Mouse (Mus musculus) hindbrain, embryonic 14.5 days (tissue): ENCODE results near the gene Mmp27. TPM values are rescaled to one million over a fixed set of nuclear protein-coding genes. Genes with fewer than 3 reads are reported as not detected.

Experiments used
- ATAC-seq: fragments of 200-750 bp; cut with Nextera tagmentation; 2 replicates; pipeline ENCODE4 v1.8.0; 2017; ENCODE audit warnings: moderate number of reproducible peaks, mild to moderate bottlenecking, moderate TSS enrichment, moderate library complexity; ENCODE audit not compliant: low FRiP score
- DNase-seq: peaks from one replicate; pipeline ENCODE4 v3.0.0-alpha.2; 2015; ENCODE audit warnings: low spot score
- H3K27ac ChIP-seq: fragments of 300-500 bp; sonication (generic); 2 replicates; pipeline ENCODE4 v1.5.1; 2014; ENCODE audit warnings: mild to moderate bottlenecking, moderate library complexity
- H3K27me3 ChIP-seq: fragments of 300-500 bp; sonication (generic); 2 replicates; pipeline ENCODE4 v1.6.1; 2014; ENCODE audit warnings: mild to moderate bottlenecking, low read length, mixed read lengths; ENCODE audit not compliant: control insufficient read depth, insufficient read depth
- H3K36me3 ChIP-seq: fragments of 300-500 bp; sonication (generic); replicated peaks from 2 replicates; pipeline ENCODE4 v1.6.1; 2014; ENCODE audit not compliant: control insufficient read depth, insufficient read depth
- H3K4me1 ChIP-seq: fragments of 300-500 bp; sonication (generic); replicated peaks from 2 replicates; pipeline ENCODE4 v1.6.1; 2014; ENCODE audit warnings: antibody characterized with exemption, low read length, mixed read lengths; ENCODE audit not compliant: control insufficient read depth, insufficient read depth
- H3K4me2 ChIP-seq: fragments of 300-500 bp; sonication (generic); replicated peaks from 2 replicates; pipeline ENCODE4 v1.6.1; 2014; ENCODE audit warnings: mild to moderate bottlenecking, moderate library complexity
- H3K4me3 ChIP-seq: fragments of 300-500 bp; sonication (generic); replicated peaks from 2 replicates; pipeline ENCODE4 v1.5.1; 2014; ENCODE audit warnings: mild to moderate bottlenecking, low read length
- H3K9ac ChIP-seq: fragments of 300-500 bp; sonication (generic); 2 replicates; pipeline ENCODE4 v1.6.1; 2014
- H3K9me3 ChIP-seq: fragments of 300-500 bp; sonication (generic); 2 replicates; pipeline ENCODE4 v1.6.1; 2016; ENCODE audit warnings: low read length; ENCODE audit not compliant: control insufficient read depth
- WGBS: fragments of 180-500 bp; shearing (Covaris S2); extraction: QIAGEN DNeasy Blood & Tissue Kit; methylation state at CpG from one replicate; pipeline ENCODE4 v1.1.7; 2014; 5-methylcytosine and 5-hydroxymethylcytosine counted together
- polyA plus RNA-seq: library from polyadenylated mRNA; unstranded; fragments of >200 nt; fragmentation: Nextera tagmentation; extraction: Ambion mirVana; gene quantifications from 2 replicates; pipeline ENCODE4 v1.2.1, GENCODE M21; 2014

Gene Mmp27
- polyA plus RNA-seq, 1 experiment from 2014 or later: not detected

DNA sequence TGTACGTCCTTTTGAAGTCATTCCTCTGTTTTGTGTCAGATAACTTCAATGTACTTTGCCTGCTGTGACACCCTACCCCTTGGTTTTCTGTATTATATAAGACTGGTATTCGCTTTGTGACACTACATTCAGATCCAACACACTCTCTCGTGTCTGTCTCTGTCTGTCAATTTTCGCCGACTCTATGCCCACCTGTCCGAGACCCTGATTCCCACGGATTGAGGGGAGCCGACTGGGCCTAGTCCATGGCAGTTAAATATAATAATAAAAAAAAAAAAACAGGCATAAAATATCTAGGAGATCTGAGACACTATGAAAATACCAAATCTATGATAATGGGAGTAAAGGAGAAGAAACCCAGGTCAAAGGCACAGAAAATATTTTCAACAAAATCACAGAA lies 18.9 kb downstream of the Mmp27 start:
- Histone ChIP-seq H3K4me2 (no peak overlapping the region), H3K4me3 (no peak overlapping the region), H3K27ac (no peak overlapping the region), H3K27me3 (no peaks in the 10 kb centered on the region), H3K9me3 (no peaks in the 10 kb centered on the region), H3K36me3 (no peaks in the 10 kb centered on the region), H3K4me1 (no peaks in the 10 kb centered on the region), H3K9ac (no peak overlapping the region)
- no peak for ATAC-seq
- 85% methylated on average over 8 of the region's 8 CpGs for WGBS
- no peak for DNase-seq

- Histone ChIP-seq H3K9me3 (no peaks in the 10 kb centered on the region), H3K4me1 (no peaks in the 10 kb centered on the region), H3K4me2 (no peak overlapping the region), H3K9ac (no peak overlapping the region), H3K4me3 (no peak overlapping the region), H3K36me3 (no peaks in the 10 kb centered on the region), H3K27ac (no peak overlapping the region), H3K27me3 (no peaks in the 10 kb centered on the region)
- ATAC-seq (no peak), DNase-seq (no peak)
- 94% methylated on average over 3 of the region's 3 CpGs for WGBS
Observed at GRCm38 (mm10) chr9:7593272-7593812, 22.1 kb downstream of the Mmp27 start.

DNA sequence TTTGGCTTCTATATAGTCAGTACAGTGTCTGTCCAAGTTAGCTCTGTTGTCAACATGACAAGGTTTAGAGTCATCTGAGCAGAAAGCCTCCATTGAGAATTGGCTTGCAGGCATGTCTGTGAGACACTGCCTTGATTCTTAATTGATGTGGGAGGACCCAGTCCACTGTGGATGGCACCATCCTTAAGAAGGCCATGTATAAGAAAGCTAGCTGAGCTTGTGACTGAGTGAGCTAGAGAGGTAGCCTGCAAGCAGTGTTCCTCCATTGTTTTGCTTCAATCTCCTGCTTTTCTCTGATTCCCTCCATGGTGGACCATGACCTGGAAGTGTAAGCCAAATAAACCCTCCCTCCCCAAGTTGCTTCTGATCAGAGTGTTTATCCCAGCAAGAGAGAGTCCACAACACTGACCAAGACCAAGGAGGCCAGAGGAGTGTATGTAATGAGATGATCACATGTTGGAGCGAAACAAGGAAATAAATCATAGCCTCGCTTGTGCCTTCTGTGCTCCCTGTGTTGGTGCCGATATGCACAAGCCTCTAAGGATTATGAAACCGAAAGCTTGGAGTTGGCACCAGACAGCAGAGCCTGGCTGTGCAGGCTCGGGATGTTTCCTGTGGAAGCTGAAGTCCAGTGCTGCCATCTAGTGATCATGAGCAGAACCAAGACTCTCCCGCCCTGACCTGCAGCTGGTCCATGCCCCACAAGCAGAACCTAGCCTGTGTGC lies 23.8 kb downstream of the Mmp27 start:
- peak overlapping the region; percentile 14; the same call in 1 of the 2 replicates for H3K9ac ChIP-seq
- ATAC-seq: peak; percentile 98

DNA sequence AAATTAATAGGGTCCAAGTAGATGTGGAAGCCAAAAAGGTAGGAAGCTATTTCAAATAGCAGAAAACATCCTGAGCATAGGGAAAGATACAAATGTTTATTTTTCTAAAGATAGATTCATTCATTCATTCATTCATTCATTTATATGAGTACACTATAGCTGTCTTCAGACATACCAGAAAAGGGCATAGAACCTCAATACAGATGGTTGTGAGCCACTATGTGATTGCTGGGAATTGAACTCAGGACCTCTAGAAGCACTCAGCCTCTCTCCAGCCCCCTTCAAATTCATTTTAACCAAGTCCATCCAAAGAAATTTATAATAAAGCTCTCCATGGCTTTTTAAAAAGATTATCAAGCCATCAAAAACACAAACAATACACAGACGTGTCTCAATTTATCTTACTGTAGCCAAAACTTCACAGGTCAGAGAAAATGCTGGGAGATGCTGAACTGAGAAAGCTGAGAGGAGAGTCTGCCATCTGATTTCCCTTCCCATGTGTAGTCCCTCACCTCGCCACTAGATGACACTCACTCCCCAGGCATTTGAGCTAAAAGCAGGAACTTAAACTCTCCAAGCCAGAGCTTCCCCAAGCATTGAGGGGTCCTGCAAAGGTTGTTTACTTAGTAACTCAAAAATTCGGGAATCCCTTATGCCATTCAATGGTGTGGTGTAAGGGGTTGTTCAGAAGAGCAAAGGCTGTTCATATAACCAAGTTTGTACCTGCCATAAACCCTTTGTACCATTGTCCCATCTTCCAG lies 32.0 kb downstream of the Mmp27 start:
- no peaks in the 10 kb centered on the region for H3K27me3 ChIP-seq
- no peak overlapping the region for H3K4me3 ChIP-seq
- peak; percentile 71 for ATAC-seq
- H3K9ac ChIP-seq: no peak overlapping the region
- WGBS: 4% methylated on average over 3 of the region's 3 CpGs
- DNase-seq: peak; percentile 81
- no peaks in the 10 kb centered on the region for H3K4me1 ChIP-seq
- H3K27ac ChIP-seq: no peak overlapping the region
- H3K36me3 ChIP-seq: no peaks in the 10 kb centered on the region
- H3K9me3 ChIP-seq: no peaks in the 10 kb centered on the region
- no peak overlapping the region for H3K4me2 ChIP-seq

More for the DNA sequence above, 23.8 kb downstream of the Mmp27 start:
- no peaks in the 10 kb centered on the region for H3K4me1 ChIP-seq
- DNase-seq: peak; percentile 89
- peak overlapping the region; percentile 7; the same call in 1 of the 2 replicates for H3K4me3 ChIP-seq
- H3K4me2 ChIP-seq: peak overlapping the region; percentile 46
- H3K27ac ChIP-seq: no peak overlapping the region
- WGBS: 10% methylated on average over 6 of the region's 6 CpGs
- no peaks in the 10 kb centered on the region for H3K27me3 ChIP-seq
- no peaks in the 10 kb centered on the region for H3K36me3 ChIP-seq
- no peaks in the 10 kb centered on the region for H3K9me3 ChIP-seq

GRCm38 (mm10) chr9:7604005-7604404 lies 32.8 kb downstream of the Mmp27 start:
- WGBS: 73% methylated on average over 6 of the region's 6 CpGs
- no peaks in the 10 kb centered on the region for H3K36me3 ChIP-seq
- no peak overlapping the region for H3K9ac ChIP-seq
- DNase-seq (no peak), ATAC-seq (peak; percentile 27; the same call in 1 of the 2 replicates)
- H3K9me3 ChIP-seq: 0 out of 2 replicates have a peak, but pooled peaks cover under 1% of the 10 kb centered on the region
- H3K27ac ChIP-seq: no peak overlapping the region
- H3K27me3 ChIP-seq: no peaks in the 10 kb centered on the region
- H3K4me1 ChIP-seq: no peaks in the 10 kb centered on the region
- no peak overlapping the region for H3K4me3 ChIP-seq
- H3K4me2 ChIP-seq: no peak overlapping the region

DNA sequence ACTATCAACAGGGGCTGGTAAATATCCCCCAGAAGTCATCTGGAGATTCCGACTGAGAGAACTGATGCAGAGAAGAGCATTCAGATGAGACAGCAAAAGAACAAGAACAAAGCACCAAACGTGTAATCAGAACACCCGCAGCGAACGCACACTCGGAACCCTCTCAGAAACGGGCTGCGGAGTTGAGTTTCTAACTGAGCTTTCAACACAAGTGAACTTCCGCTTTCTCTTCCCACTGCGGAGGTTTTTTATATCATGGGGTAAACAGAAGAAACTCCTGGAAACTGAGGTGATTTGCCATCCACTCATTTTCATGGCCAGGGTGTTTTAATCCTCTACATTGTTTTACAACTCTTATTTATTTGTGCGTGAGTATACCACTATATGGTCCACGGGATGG lies 34.4 kb downstream of the Mmp27 start:
- Histone ChIP-seq H3K9ac (no peak overlapping the region), H3K4me3 (no peak overlapping the region), H3K27ac (no peak overlapping the region), H3K27me3 (no peaks in the 10 kb centered on the region), H3K36me3 (no peaks in the 10 kb centered on the region), H3K4me2 (no peak overlapping the region), H3K4me1 (no peaks in the 10 kb centered on the region), H3K9me3 (0 out of 2 replicates have a peak, but pooled peaks cover 7% of the 10 kb centered on the region)
- WGBS: 87% methylated on average over 12 of the region's 12 CpGs
- no peak for ATAC-seq
- no peak for DNase-seq

- H3K4me1 ChIP-seq: no peaks in the 10 kb centered on the region
- WGBS: 79% methylated on average over 3 of the region's 3 CpGs
Observed at GRCm38 (mm10) chr9:7622582-7622981, 51.4 kb downstream of the Mmp27 start.

GRCm38 (mm10) chr9:7627931-7628330 lies 56.7 kb downstream of the Mmp27 start, which contains the start of gene Mmp20:
Gene Mmp20, plus strand, starts transcription at chr9:7628231.
- no peak for ATAC-seq
- no peaks in the 10 kb centered on the region for H3K9me3 ChIP-seq
- no peak for DNase-seq

More at GRCm38 (mm10) chr9:7622582-7622981, 51.4 kb downstream of the Mmp27 start:
- ATAC-seq: no peak
- no peak overlapping the region for H3K27ac ChIP-seq
- no peaks in the 10 kb centered on the region for H3K9me3 ChIP-seq
- DNase-seq: no peak
- H3K27me3 ChIP-seq: no peaks in the 10 kb centered on the region
- H3K9ac ChIP-seq: no peak overlapping the region
- no peaks in the 10 kb centered on the region for H3K36me3 ChIP-seq
- H3K4me3 ChIP-seq: no peak overlapping the region
- no peak overlapping the region for H3K4me2 ChIP-seq

More at GRCm38 (mm10) chr9:7627931-7628330, 56.7 kb downstream of the Mmp27 start, which contains the start of gene Mmp20:
- Histone ChIP-seq H3K27me3 (no peaks in the 10 kb centered on the region), H3K9ac (no peak within 1 kb of the TSS), H3K4me2 (no peak within 1 kb of the TSS), H3K4me3 (no peak within 1 kb of the TSS), H3K4me1 (no peaks in the 10 kb centered on the region), H3K27ac (no peak within 1 kb of the TSS), H3K36me3 (no peaks in the 10 kb centered on the region)
